Mouse (Mus musculus) testis, adult 2 months (tissue): ENCODE data around the gene Gtf3c1. TPM values are rescaled to one million over a fixed set of nuclear protein-coding genes. Genes with fewer than 3 reads are reported as not detected.

Source experiments
- H3K27ac ChIP-seq: fragments of 200-500 bp; 2 replicates; pipeline ENCODE4 v1.5.1; 2012; ENCODE audit warnings: low read depth, low read length; ENCODE audit not compliant: control insufficient read depth, insufficient read depth
- H3K27me3 ChIP-seq: fragments of 200-500 bp; 2 replicates; pipeline ENCODE4 v1.6.1; 2012; ENCODE audit warnings: mild to moderate bottlenecking, low read length, moderate library complexity; ENCODE audit not compliant: control insufficient read depth, insufficient read depth
- H3K36me3 ChIP-seq: fragments of 200-500 bp; 2 replicates; pipeline ENCODE4 v1.6.1; 2012; ENCODE audit warnings: mild to moderate bottlenecking, low read length; ENCODE audit not compliant: control insufficient read depth, insufficient read depth
- H3K4me1 ChIP-seq: fragments of 200-500 bp; 2 replicates; pipeline ENCODE4 v1.6.1; 2012; ENCODE audit warnings: low read length; ENCODE audit not compliant: control insufficient read depth, insufficient read depth
- H3K4me3 ChIP-seq: fragments of 200-500 bp; 2 replicates; pipeline ENCODE4 v1.5.1; 2012; ENCODE audit warnings: low read depth, mild to moderate bottlenecking, low read length, moderate library complexity, mixed read lengths; ENCODE audit not compliant: control insufficient read depth
- CTCF ChIP-seq: fragments of 200-500 bp; IDR thresholded peaks from 2 replicates; pipeline ENCODE4 v1.5.1; 2012; ENCODE audit warnings: low read depth, mild to moderate bottlenecking, inconsistent platforms, low read length, moderate library complexity; ENCODE audit not compliant: control insufficient read depth, insufficient read depth, insufficient replicate concordance
- POLR2A ChIP-seq: fragments of 200-500 bp; IDR thresholded peaks from 2 replicates; pipeline ENCODE4 v1.6.1; 2012; ENCODE audit warnings: low read depth, mild to moderate bottlenecking, inconsistent platforms, low read length, moderate library complexity; ENCODE audit not compliant: control insufficient read depth
- polyA plus RNA-seq: library from polyadenylated mRNA; depleted of rRNA; stranded (reverse); fragments of >200 nt; gene quantifications from 2 replicates; pipeline ENCODE4 v1.2.3, GENCODE M21; 2012

Gene Gtf3c1
- polyA plus RNA-seq, 1 experiment, result 35.4 TPM

DNA sequence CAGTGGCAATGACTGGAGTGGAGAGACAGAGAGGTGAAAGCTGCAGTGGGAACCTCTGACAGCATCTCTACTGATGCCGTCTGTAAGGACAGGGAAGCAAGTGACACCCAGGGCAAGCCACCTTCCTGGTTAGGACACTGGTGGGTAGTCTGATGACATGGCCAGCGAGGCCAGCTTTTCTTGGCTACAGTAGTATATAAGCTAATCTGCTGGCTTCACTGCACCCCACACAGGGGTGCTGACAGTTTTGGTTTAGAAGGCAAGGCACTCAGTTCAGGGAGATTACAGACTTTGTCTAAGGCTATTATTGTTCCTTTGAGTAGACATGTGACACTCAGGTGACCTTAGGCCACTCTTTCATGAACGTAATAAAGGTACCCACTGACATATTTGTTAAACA lies 43.9 kb downstream of the Gtf3c1 start:
- Histone ChIP-seq H3K27ac (no peak overlapping the region), H3K36me3 (peaks cover 10% of the 10 kb centered on the region), H3K27me3 (no peaks in the 10 kb centered on the region), H3K4me1 (no peaks in the 10 kb centered on the region), H3K4me3 (no peak overlapping the region)
- TF ChIP-seq CTCF, result no peak
- TF ChIP-seq POLR2A, result no peak

DNA sequence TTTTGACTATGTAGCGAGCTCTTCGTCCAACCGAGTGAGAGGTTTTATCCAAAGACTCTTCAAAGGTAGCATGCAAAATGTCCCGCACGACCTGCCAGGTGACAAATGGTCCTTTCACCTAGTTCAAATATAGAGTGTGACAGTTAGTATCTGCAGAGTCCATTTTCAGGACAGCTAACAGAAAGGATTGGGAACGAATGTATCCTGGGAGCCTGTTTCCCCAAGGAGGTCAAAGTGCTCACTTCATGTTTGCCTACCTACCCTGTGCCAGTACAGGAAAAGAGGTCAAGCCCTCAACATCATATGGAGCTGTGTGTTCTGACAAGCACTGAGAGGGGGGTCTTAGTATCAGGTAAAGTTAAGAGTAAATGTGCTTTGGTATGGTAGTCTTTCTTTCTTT lies 50.1 kb downstream of the Gtf3c1 start:
- no peaks in the 10 kb centered on the region for H3K27me3 ChIP-seq
- H3K27ac ChIP-seq, result no peak overlapping the region
- peaks cover 10% of the 10 kb centered on the region for H3K36me3 ChIP-seq
- H3K4me1 ChIP-seq, result no peaks in the 10 kb centered on the region
- TF ChIP-seq POLR2A (no peak), CTCF (no peak)
- H3K4me3 ChIP-seq, result no peak overlapping the region

DNA sequence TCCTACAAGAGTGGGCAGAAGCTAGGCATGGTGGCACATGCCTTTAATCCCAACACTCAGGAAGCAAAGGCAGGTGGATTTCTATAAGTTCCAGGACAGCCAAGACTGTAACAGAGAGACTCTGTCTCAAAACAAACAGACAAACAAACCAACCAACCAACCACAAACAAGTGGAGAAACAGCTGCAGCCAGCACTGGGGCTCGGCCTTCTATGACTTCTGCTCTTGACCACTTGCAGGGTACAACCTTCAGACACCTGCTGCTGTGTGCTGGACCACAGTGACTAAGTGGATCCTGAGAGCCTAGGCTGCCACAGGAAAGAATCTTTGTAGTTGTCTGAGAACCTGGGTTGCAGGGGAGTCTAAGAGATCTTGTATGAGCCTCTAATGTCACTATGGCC lies 58.6 kb downstream of the Gtf3c1 start:
- Histone ChIP-seq H3K27me3 (no peaks in the 10 kb centered on the region), H3K27ac (no peak overlapping the region), H3K4me1 (no peaks in the 10 kb centered on the region), H3K36me3 (no peaks in the 10 kb centered on the region; the same call in 1 of the 2 replicates), H3K4me3 (no peak overlapping the region)
- TF ChIP-seq CTCF, result no peak
- no peak for TF ChIP-seq POLR2A

GRCm38 (mm10) chr7:125645413-125645812 lies 62.2 kb downstream of the Gtf3c1 start:
- TF ChIP-seq POLR2A (no peak), CTCF (no peak)
- H3K4me3 ChIP-seq, result no peak overlapping the region
- no peaks in the 10 kb centered on the region for H3K27me3 ChIP-seq
- H3K27ac ChIP-seq, result no peak overlapping the region
- H3K4me1 ChIP-seq, result no peaks in the 10 kb centered on the region
- no peaks in the 10 kb centered on the region; the same call in 1 of the 2 replicates for H3K36me3 ChIP-seq

- Histone ChIP-seq H3K27ac (no peak overlapping the region), H3K4me3 (no peak overlapping the region), H3K36me3 (no peaks in the 10 kb centered on the region; the same call in 1 of the 2 replicates), H3K27me3 (no peaks in the 10 kb centered on the region), H3K4me1 (no peaks in the 10 kb centered on the region)
- TF ChIP-seq POLR2A (no peak), CTCF (no peak)
Observed at GRCm38 (mm10) chr7:125643880-125644279, 63.7 kb downstream of the Gtf3c1 start.

GRCm38 (mm10) chr7:125638870-125639386 lies 68.7 kb downstream of the Gtf3c1 start:
- TF ChIP-seq CTCF (peak; percentile 57; the same call in 1 of the 2 replicates), POLR2A (no peak)
- no peaks in the 10 kb centered on the region for H3K4me1 ChIP-seq
- H3K27ac ChIP-seq, result no peak overlapping the region

DNA sequence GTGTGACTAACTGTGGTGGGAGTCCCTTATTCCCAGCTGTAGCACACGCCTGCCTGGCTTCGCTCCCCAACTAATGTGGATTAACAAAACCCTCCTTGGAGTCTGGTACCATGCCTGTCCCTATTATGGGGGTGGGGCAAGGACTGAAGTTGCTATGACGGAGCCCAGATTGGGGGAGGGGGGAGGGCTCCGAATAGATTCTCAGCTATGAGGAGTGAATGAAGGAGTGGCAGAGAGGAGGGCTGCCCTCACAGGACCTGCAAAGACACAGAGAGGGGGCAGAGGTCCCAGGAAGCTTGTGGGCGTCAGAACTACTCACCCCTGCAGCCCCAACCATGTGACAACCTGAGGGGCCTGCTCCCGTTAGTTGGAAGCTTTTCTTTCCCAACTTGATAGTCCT lies 69.2 kb downstream of the Gtf3c1 start:
- H3K4me1 ChIP-seq, result no peaks in the 10 kb centered on the region
- H3K27ac ChIP-seq, result no peak overlapping the region
- no peaks in the 10 kb centered on the region for H3K27me3 ChIP-seq
- TF ChIP-seq POLR2A (no peak), CTCF (no peak)
- no peaks in the 10 kb centered on the region for H3K36me3 ChIP-seq
- no peak overlapping the region for H3K4me3 ChIP-seq

More at GRCm38 (mm10) chr7:125638870-125639386, 68.7 kb downstream of the Gtf3c1 start:
- Histone ChIP-seq H3K27me3 (no peaks in the 10 kb centered on the region), H3K36me3 (no peaks in the 10 kb centered on the region), H3K4me3 (no peak overlapping the region)
